Mouse (Mus musculus) myocyte (in vitro differentiated cells): ENCODE data around the gene Fam69a. TPM values are rescaled to one million over a fixed set of nuclear protein-coding genes. Genes with fewer than 3 reads are reported as not detected.

Source experiments
- H3K27me3 ChIP-seq: one replicate; pipeline ENCODE4 v1.6.1; 2011; ENCODE audit not compliant: control insufficient read depth, insufficient read depth, insufficient read length
- H3K36me3 ChIP-seq: one replicate; pipeline ENCODE4 v1.6.1; 2011; ENCODE audit not compliant: control insufficient read depth, insufficient read depth
- H3K4me2 ChIP-seq: one replicate; pipeline ENCODE4 v1.6.1; 2011; ENCODE audit warnings: low read depth, control low read depth
- H3K4me3 ChIP-seq: one replicate; pipeline ENCODE4 v1.5.1; 2011; ENCODE audit warnings: mild to moderate bottlenecking, control low read depth, moderate library complexity
- H3K79me2 ChIP-seq: one replicate; pipeline ENCODE4 v1.6.1; 2011; ENCODE audit not compliant: control insufficient read depth, insufficient read depth
- H3ac ChIP-seq: one replicate; pipeline ENCODE4 v1.6.1; 2011; ENCODE audit not compliant: control insufficient read depth, insufficient read length
- CEBPB ChIP-seq: IDR thresholded peaks from 2 replicates; pipeline ENCODE4 v1.6.1; 2011; ENCODE audit warnings: mild to moderate bottlenecking, moderate library complexity; ENCODE audit not compliant: poor library complexity, insufficient read depth, severe bottlenecking
- E2F4 ChIP-seq: IDR thresholded peaks from one replicate; pipeline ENCODE4 v1.6.1; 2011; ENCODE audit warnings: mild to moderate bottlenecking, control low read depth, moderate library complexity; ENCODE audit not compliant: insufficient read depth
- MAX ChIP-seq: IDR thresholded peaks from one replicate; pipeline ENCODE4 v1.6.1; 2011; ENCODE audit warnings: low read depth, mild to moderate bottlenecking, control low read depth
- MYOD1 ChIP-seq, 3 experiments: IDR thresholded peaks; one replicate each; pipeline ENCODE4 v1.6.1; 2011; ENCODE audit warnings: control low read depth in 2 of 3, low read depth in 2 of 3, mild to moderate bottlenecking in 2 of 3, moderate library complexity in 1 of 3; ENCODE audit not compliant: insufficient read length in 2 of 3, control insufficient read depth in 1 of 3
- MYOG ChIP-seq, 3 experiments: IDR thresholded peaks; one replicate each; pipeline ENCODE4 v1.6.1; 2011; ENCODE audit warnings: control low read depth in 2 of 3, low read depth in 2 of 3, mild to moderate bottlenecking in 2 of 3; ENCODE audit not compliant: insufficient read length in 2 of 3, control insufficient read depth in 1 of 3, insufficient read depth in 1 of 3
- POLR2A ChIP-seq: IDR thresholded peaks from one replicate; pipeline ENCODE4 v1.6.1; 2011; ENCODE audit warnings: low read depth, mild to moderate bottlenecking, control low read depth, moderate library complexity; ENCODE audit not compliant: insufficient read length
- POLR2AphosphoS2 ChIP-seq: IDR thresholded peaks from one replicate; pipeline ENCODE4 v1.6.1; 2011; ENCODE audit warnings: low read depth, control low read depth; ENCODE audit not compliant: insufficient read length
- REST ChIP-seq: IDR thresholded peaks from one replicate; pipeline ENCODE4 v1.6.1; 2011; ENCODE audit warnings: mild to moderate bottlenecking, control low read depth, moderate library complexity; ENCODE audit not compliant: insufficient read depth, insufficient read length
- SRF ChIP-seq: IDR thresholded peaks from one replicate; pipeline ENCODE4 v1.6.1; 2011; ENCODE audit warnings: low read depth; ENCODE audit not compliant: control insufficient read depth, insufficient read length
- TCF12 ChIP-seq: IDR thresholded peaks from one replicate; pipeline ENCODE4 v1.6.1; 2011; ENCODE audit warnings: mild to moderate bottlenecking, control low read depth; ENCODE audit not compliant: poor library complexity, insufficient read depth, severe bottlenecking
- TCF3 ChIP-seq: IDR thresholded peaks from one replicate; pipeline ENCODE4 v1.6.1; 2011; ENCODE audit warnings: low read depth, control low read depth; ENCODE audit not compliant: insufficient read length
- USF1 ChIP-seq: IDR thresholded peaks from one replicate; pipeline ENCODE4 v1.6.1; 2011; ENCODE audit warnings: low read depth, mild to moderate bottlenecking, control low read depth, moderate library complexity
- polyA plus RNA-seq: library from polyadenylated mRNA; unstranded; fragments of >200 nt; fragmentation: generic; extraction: Trizol; gene quantifications from one replicate; pipeline ENCODE4 v1.2.1, GENCODE M21; 2012; ENCODE audit warnings: missing spikeins

Fam69a gene
- polyA plus RNA-seq, 1 experiment: 8.2 TPM

GRCm38 (mm10) chr5:107964031-107964758 lies 22.7 kb downstream of the Fam69a start:
- Histone ChIP-seq H3K36me3 (no peaks in the 10 kb centered on the region), H3K4me2 (no peak overlapping the region), H3K4me3 (no peak overlapping the region), H3ac (no peak overlapping the region), H3K27me3 (no peaks in the 10 kb centered on the region), H3K79me2 (peaks cover 3% of the 10 kb centered on the region)
- TF ChIP-seq E2F4 (no peak), CEBPB (no peak), TCF12 (no peak), POLR2A (no peak), MYOD1 (IDR thresholded peaks at IDR 0.05; ENCODE audit: control insufficient read depth in 1 of 3, insufficient read length in 2 of 3, low read depth in 2 of 3) (no peak), REST (no peak), TCF3 (no peak), MAX (no peak), SRF (no peak), USF1 (no peak), POLR2AphosphoS2 (no peak), MYOG (IDR thresholded peaks at IDR 0.05; ENCODE audit: control insufficient read depth in 1 of 3, insufficient read depth in 1 of 3, insufficient read length in 2 of 3, low read depth in 2 of 3) (no peak)

DNA sequence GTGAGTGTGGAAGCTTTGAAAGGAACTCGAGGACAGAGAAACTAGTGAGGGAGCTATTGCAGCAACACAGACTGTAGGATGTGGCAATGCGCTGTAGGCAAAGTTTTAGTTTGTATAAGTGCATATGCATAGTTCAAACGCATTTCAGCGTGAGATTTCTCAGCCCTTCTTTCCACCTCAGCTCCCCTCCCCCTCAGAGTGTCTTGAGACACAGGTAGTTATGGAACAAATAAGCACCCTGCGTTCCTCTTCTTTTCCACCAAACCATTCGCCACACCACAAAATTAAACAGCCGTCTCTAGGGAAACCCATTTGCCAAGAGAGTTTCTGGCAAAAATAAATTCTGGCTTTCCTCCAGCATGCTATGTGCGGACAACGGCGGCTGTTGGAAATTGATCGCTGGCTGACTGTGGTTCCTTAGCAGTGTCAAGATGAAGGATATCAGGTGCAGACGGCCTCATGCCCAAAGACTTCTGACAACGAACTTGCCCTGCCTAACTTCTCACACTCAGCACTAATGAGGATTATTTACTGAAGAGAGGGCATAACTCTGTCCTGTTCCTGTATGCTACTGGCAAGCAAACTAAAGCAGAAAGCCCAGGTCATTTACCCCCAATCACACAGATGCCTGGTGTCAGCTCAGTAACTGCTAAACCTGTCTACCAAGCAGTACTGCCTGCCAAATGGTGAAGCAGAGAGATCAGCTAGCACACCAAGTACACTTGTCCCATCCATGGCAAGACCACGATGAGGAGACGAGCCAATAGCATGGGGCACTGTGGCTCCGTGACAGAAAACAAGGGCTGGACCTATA lies 25.2 kb downstream of the Fam69a start:
- Histone ChIP-seq H3ac (no peak overlapping the region), H3K79me2 (peaks cover 3% of the 10 kb centered on the region), H3K4me3 (no peak overlapping the region), H3K27me3 (no peaks in the 10 kb centered on the region), H3K4me2 (peak overlapping the region; percentile 0), H3K36me3 (no peaks in the 10 kb centered on the region)
- TF ChIP-seq POLR2AphosphoS2: no peak
- no peak for TF ChIP-seq MAX
- no peak for TF ChIP-seq TCF12

DNA sequence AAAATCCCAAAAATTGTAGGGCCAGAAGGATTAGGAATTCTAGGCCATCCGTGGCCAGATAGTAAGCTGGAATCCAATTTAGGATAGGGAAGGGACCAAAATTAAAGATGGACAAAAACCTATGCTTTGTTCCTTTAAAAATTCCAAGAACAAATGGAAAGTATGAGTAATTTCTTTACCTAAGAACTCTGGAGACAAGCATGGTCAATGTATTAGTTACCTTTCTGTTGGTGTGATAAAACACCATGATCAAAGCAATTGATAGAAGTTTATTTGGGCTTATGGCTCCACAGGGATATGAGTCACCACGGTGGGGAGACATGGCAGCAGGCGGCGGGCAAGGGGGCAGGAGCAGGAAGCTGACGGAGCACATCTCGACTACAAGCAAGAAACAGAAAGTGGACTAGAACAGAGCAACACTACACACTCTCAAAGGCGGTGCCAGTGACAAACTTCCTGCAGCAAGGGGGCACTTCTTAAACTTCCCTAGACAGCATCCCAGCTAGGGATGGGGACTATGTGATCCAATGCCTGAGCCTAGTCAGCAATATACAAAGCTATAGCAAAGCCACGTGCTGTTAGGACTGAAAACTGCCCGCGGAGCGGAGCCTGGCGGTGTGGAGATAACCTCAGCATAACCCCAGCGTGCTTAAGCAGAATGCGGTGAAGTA lies 26.2 kb downstream of the Fam69a start:
- Histone ChIP-seq H3K4me3 (no peak overlapping the region), H3K4me2 (no peak overlapping the region)
- TF ChIP-seq MAX (no peak), E2F4 (no peak), MYOD1 (IDR thresholded peaks at IDR 0.05; ENCODE audit: control insufficient read depth in 1 of 3, insufficient read length in 2 of 3, low read depth in 2 of 3) (no peak), REST (no peak), TCF3 (no peak), CEBPB (no peak), TCF12 (no peak), POLR2AphosphoS2 (no peak), POLR2A (no peak), SRF (no peak), USF1 (no peak), MYOG (IDR thresholded peaks at IDR 0.05; ENCODE audit: control insufficient read depth in 1 of 3, insufficient read depth in 1 of 3, insufficient read length in 2 of 3, low read depth in 2 of 3) (no peak)

GRCm38 (mm10) chr5:107959624-107960300 lies 27.1 kb downstream of the Fam69a start:
- Histone ChIP-seq H3K4me3 (no peak overlapping the region), H3K79me2 (peaks cover 3% of the 10 kb centered on the region)
- TF ChIP-seq MYOG (IDR thresholded peaks at IDR 0.05; ENCODE audit: control insufficient read depth in 1 of 3, insufficient read depth in 1 of 3, insufficient read length in 2 of 3, low read depth in 2 of 3) (no peak), TCF3 (no peak), MYOD1 (IDR thresholded peaks at IDR 0.05; ENCODE audit: control insufficient read depth in 1 of 3, insufficient read length in 2 of 3, low read depth in 2 of 3) (no peak), REST (no peak), E2F4 (no peak), MAX (no peak), CEBPB (no peak), SRF (no peak), USF1 (no peak), POLR2AphosphoS2 (no peak), POLR2A (no peak)

More for the DNA sequence above, 26.2 kb downstream of the Fam69a start:
- H3K79me2 ChIP-seq: peaks cover 3% of the 10 kb centered on the region
- H3K27me3 ChIP-seq: no peaks in the 10 kb centered on the region
- no peaks in the 10 kb centered on the region for H3K36me3 ChIP-seq
- H3ac ChIP-seq: no peak overlapping the region

More at GRCm38 (mm10) chr5:107959624-107960300, 27.1 kb downstream of the Fam69a start:
- Histone ChIP-seq H3ac (no peak overlapping the region), H3K36me3 (no peaks in the 10 kb centered on the region), H3K4me2 (no peak overlapping the region), H3K27me3 (no peaks in the 10 kb centered on the region)
